Mouse (Mus musculus) urinary bladder, postnatal 10 days (tissue): Measurements from ENCODE around the gene Hist1h1c.
A peak's percentile ranks its signal among the peaks of the same experiment; 100 is the strongest.
"Not testable (repeated sequence)": the region's sequence is repeated elsewhere in the genome, so short reads cannot be mapped to it uniquely, and the experiment has no call there.

ENCODE experiments used
- DNase-seq: peaks from one replicate; pipeline ENCODE4 v3.0.0; 2022; ENCODE audit warnings: low spot score

The Hist1h1c gene

GRCm38 (mm10) chr13:23745381-23746161 lies 7.0 kb downstream of the Hist1h1c start, which contains the start of gene Hist1h3c:
Gene Hist1h3c, minus strand, starts transcription at chr13:23745602.
- DNase-seq = no peak

GRCm38 (mm10) chr13:23746201-23747080 lies 7.8 kb downstream of the Hist1h1c start, which contains the start of gene Hist1h2bb:
Gene Hist1h2bb, plus strand, starts transcription at chr13:23746734.
- DNase-seq = not testable (repeated sequence)

GRCm38 (mm10) chr13:23747081-23747891 lies 8.7 kb downstream of the Hist1h1c start:
- DNase-seq = no peak

DNA sequence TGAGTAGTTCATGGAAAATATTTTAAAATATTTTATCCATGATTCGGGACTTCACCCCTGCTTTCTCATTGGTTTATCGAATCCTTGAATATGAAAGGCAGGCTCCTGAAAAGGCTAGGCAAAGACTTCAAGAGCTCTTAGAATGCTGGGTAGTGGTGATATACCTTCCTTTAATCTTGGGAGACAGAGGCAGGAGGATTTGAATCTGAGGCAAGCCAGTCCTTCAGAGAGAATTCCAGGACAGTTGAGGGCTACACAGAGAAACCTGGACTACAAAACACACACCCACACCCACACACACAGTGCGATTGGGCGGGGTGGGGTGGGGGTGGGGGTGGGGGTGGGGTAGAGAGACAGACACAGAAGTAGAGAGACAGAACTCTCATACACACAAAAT lies 9.3 kb downstream of the Hist1h1c start:
- DNase-seq = no peak

- DNase-seq = no peak
These were observed 11.0 kb downstream of the Hist1h1c start for GRCm38 (mm10) chr13:23749563-23750121.

DNA sequence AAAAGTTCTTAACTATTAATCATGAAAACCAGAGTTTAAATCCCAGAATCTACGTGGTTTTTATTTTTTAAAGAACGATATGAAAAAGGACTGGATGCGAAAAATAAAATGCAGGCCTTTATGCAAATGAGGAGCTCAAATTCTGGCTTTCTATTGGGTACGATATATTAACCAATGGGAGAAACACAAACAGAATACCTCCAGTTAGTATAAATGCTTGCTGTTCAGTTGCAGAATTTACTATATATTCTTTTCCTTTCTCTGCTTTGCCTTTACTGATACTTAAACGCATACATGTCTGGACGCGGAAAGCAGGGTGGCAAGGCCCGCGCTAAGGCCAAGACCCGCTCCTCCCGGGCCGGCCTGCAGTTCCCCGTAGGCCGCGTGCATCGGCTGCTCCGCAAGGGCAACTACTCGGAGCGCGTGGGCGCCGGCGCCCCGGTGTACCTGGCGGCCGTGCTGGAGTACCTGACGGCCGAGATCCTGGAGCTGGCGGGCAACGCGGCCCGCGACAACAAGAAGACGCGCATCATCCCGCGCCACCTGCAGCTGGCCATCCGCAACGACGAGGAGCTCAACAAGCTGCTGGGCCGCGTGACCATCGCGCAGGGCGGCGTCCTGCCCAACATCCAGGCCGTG lies 12.3 kb downstream of the Hist1h1c start, which contains the start of gene Hist1h2ab:
Gene Hist1h2ab, plus strand, starts transcription at position 288 of the 639 bp plus-strand sequence.
- not testable (repeated sequence) for DNase-seq

DNA sequence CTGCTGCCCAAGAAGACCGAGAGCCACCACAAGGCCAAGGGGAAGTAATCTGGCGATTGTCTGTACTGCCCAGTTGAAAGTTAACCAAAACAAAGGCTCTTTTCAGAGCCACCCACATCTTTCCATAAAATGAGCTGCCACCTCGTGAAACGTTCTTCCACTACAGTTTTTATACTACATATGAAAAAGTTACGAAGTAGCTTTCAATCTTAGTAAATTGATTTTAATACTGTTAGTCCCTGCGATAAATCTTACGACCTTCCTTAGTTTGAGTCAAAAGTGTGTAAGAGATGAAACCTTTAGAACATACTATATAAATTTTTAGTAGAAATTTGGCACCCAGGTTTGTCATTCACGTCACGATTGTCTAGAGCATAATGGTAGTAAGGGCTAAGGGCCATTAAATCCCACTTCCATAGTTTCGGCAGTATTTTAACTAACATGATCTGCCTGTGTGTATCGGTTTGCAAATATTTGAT lies 12.9 kb downstream of the Hist1h1c start:
- no peak for DNase-seq

- peak; percentile 47 for DNase-seq
These were observed 13.6 kb downstream of the Hist1h1c start, which contains the start of gene Hist1h3b for GRCm38 (mm10) chr13:23752067-23752741. Gene Hist1h3b, plus strand, starts transcription at chr13:23752267.

- no peak for DNase-seq
These were observed 14.1 kb downstream of the Hist1h1c start for GRCm38 (mm10) chr13:23752742-23753172.

- no peak for DNase-seq
These were observed 14.9 kb downstream of the Hist1h1c start for GRCm38 (mm10) chr13:23753314-23754078.

DNA sequence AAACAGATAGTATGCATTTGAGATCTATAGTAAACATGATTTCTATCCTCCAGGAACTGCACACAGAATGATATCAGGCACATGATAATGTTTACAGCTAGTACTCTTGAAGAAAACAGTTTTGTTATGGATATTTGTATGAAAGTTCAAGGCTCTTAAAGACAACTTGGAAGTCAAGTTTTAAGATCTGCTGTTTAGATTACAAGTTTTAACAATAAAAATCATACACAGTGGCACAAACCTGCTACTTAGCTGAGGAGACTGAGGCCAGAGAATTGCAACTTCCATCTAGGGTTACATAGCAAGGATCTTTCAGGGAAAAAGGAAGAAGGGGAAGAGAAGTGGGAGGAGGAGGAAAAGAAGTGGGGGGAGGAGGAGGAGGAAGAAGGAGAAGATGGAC lies 16.4 kb downstream of the Hist1h1c start:
- no peak for DNase-seq

- no peak for DNase-seq
These were observed 18.2 kb downstream of the Hist1h1c start, which contains the start of gene Hist1h4b for GRCm38 (mm10) chr13:23756790-23757189. Gene Hist1h4b, plus strand, starts transcription at chr13:23757013.

GRCm38 (mm10) chr13:23757211-23757773 lies 18.7 kb downstream of the Hist1h1c start:
- DNase-seq = no peak

DNA sequence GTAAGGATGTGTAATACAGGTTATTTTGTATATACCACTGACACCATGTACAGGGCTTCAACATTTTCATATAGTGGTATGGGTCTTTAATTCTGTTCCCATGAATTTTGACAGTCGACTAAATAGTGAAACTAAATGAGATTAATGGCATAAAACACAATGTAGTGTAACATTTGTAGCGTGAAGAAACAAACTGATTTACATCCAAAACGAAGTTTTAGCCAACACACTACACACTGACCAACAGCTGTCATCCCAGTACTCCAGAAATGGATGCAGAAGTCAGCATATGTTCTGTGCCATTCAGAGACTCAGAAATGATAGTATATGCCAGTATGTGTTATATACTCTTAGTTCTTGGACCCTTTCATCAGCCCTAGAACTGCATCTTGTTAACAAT lies 19.3 kb downstream of the Hist1h1c start:
- DNase-seq = no peak

GRCm38 (mm10) chr13:23759251-23759771 lies 20.7 kb downstream of the Hist1h1c start:
- no peak for DNase-seq

DNA sequence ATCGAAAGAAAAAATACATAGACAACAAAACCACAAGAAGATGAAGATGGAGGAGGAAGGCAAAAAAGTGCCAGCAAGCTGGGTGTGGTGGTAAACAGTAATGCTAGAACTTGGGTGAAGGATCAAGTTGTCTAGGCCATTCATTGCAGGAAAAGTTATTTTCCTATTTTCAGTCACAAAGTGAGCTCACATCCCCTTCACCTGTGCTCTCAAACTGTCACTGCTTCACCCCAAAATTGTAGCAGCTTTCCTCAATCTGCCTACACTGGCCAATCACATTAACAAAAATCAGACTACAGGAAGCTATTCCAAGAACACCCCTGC lies 21.3 kb downstream of the Hist1h1c start:
- no peak for DNase-seq

DNA sequence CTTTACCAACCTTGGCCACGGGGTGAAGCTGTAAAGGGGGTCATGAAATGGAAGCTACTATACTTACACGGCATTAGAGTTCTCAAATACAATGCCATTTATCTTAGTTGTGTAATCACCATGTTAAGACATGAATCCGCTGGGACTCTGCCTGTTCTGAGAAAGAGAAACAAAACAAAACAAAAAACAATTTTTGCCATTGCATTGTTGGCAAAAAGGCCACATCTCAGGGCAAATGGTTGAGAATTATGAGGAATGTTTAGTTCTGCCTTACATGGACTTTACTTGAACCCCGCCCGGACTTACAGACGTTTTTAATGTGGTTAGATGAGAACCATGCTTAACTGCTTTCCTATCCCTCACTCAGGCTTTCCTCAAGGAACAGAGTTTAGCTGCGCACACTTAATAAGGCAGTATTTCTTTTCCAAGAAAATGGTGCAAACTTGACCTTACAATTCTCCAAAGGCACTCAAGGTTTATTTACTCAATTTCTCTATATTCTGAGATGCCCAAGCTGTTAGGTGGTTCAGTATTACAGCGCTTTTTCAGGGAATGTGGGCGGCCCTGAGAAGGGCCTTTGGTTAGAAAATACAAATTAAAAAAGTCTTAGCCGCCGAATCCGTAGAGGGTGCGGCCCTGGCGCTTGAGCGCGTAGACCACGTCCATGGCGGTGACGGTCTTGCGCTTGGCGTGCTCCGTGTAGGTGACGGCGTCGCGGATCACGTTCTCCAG lies 21.8 kb downstream of the Hist1h1c start:
- DNase-seq = no peak
